In the genomic region with DNA sequence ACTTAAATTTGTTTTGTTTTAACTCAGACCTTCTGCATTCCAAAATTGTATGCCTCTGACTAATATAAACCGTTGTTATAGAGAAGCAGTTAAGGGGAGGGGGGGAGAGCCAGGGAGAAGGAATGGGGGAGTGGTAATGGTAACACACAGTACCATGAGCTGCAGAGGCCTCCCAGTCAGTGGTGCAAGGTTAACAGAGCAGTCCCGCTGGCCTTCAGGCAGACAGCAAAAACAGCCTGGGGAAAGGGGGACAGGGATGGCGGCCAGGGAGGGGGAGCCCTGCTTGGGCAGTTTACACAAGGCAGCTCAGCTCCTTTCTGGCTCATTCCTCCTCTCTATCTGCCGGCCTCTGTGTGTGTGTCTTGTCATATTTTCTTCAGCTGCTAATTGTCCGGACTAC, we compare ENCODE assay signal across 8 mouse cellular contexts.
A peak's percentile ranks its signal among the peaks of the same experiment; 100 is the strongest.
DNase-seq lines count a peak whose midpoint lies in the region; ATAC-seq and TF ChIP-seq lines count a peak whose summit lies in the region.

No protein-coding gene starts in this region.

- H3K27me3 ChIP-seq in forebrain, embryonic 10.5 days (ENCODE audit: poor library complexity, severe bottlenecking), result peaks cover 51% of the 10 kb centered on the region
- H3K27me3 ChIP-seq in forebrain, postnatal 0 days (ENCODE audit: insufficient read depth, low read length), result no peaks in the 10 kb centered on the region
- no peaks in the 10 kb centered on the region for H3K27me3 ChIP-seq in embryonic facial prominence, embryonic 15.5 days
- H3K27me3 ChIP-seq in hindbrain, embryonic 16.5 days (replicated peaks; ENCODE audit: control insufficient read depth, insufficient read depth, low read length), result 0 out of 2 replicates have a peak, but pooled peaks cover 4% of the 10 kb centered on the region
- no peaks in the 10 kb centered on the region for H3K27me3 ChIP-seq in myocyte (ENCODE audit: control insufficient read depth, insufficient read depth, insufficient read length)

- peaks cover 29% of the 10 kb centered on the region for H3K79me2 ChIP-seq in myocyte (ENCODE audit: control insufficient read depth, insufficient read depth)

- H3K9me3 ChIP-seq in forebrain, embryonic 10.5 days, result no peaks in the 10 kb centered on the region
- no peaks in the 10 kb centered on the region for H3K9me3 ChIP-seq in forebrain, postnatal 0 days (ENCODE audit: low read length)
- no peaks in the 10 kb centered on the region for H3K9me3 ChIP-seq in embryonic facial prominence, embryonic 15.5 days (replicated peaks)
- no peaks in the 10 kb centered on the region for H3K9me3 ChIP-seq in hindbrain, embryonic 16.5 days (ENCODE audit: control insufficient read depth, low read length)

- ATAC-seq in forebrain, postnatal 0 days, result no peak
- ATAC-seq in embryonic facial prominence, embryonic 15.5 days (ENCODE audit: insufficient number of reproducible peaks, low FRiP score, low TSS enrichment, low read depth), result peak; percentile 65; the same call in 1 of the 2 replicates
- ATAC-seq in hindbrain, embryonic 16.5 days, result peak; percentile 34; the same call in 1 of the 2 replicates

- no peak overlapping the region for H3K4me2 ChIP-seq in forebrain, postnatal 0 days (ENCODE audit: low read depth)
- H3K4me2 ChIP-seq in embryonic facial prominence, embryonic 15.5 days (replicated peaks), result no peak overlapping the region; the same call in 1 of the 2 replicates
- no peak overlapping the region for H3K4me2 ChIP-seq in hindbrain, embryonic 16.5 days (ENCODE audit: low read length)
- peak overlapping the region; percentile 86 for H3K4me2 ChIP-seq in myocyte (ENCODE audit: low read depth)

- H3K4me1 ChIP-seq in forebrain, embryonic 10.5 days, result peaks cover 33% of the 10 kb centered on the region
- H3K4me1 ChIP-seq in forebrain, postnatal 0 days (ENCODE audit: insufficient read depth), result no peaks in the 10 kb centered on the region
- peaks cover 19% of the 10 kb centered on the region for H3K4me1 ChIP-seq in embryonic facial prominence, embryonic 15.5 days
- H3K4me1 ChIP-seq in hindbrain, embryonic 16.5 days (ENCODE audit: control insufficient read depth, insufficient read depth, low read depth, low read length), result peaks cover 7% of the 10 kb centered on the region

- H3K36me3 ChIP-seq in forebrain, embryonic 10.5 days (replicated peaks), result no peaks in the 10 kb centered on the region
- H3K36me3 ChIP-seq in forebrain, postnatal 0 days (ENCODE audit: insufficient read depth), result no peaks in the 10 kb centered on the region
- no peaks in the 10 kb centered on the region for H3K36me3 ChIP-seq in embryonic facial prominence, embryonic 15.5 days
- H3K36me3 ChIP-seq in hindbrain, embryonic 16.5 days (ENCODE audit: control insufficient read depth, insufficient read depth, low read length), result no peaks in the 10 kb centered on the region
- H3K36me3 ChIP-seq in myocyte (ENCODE audit: control insufficient read depth, insufficient read depth), result no peaks in the 10 kb centered on the region

- no peak overlapping the region for H3ac ChIP-seq in myocyte (ENCODE audit: control insufficient read depth, insufficient read length)

- H3K27ac ChIP-seq in forebrain, embryonic 10.5 days, result peak overlapping the region; percentile 60; the same call in 1 of the 2 replicates
- H3K27ac ChIP-seq in forebrain, postnatal 0 days (ENCODE audit: low read depth, low read length), result no peak overlapping the region
- peak overlapping the region; percentile 44; the same call in 1 of the 2 replicates for H3K27ac ChIP-seq in embryonic facial prominence, embryonic 15.5 days (replicated peaks)
- no peak overlapping the region for H3K27ac ChIP-seq in hindbrain, embryonic 16.5 days (ENCODE audit: low read depth, low read length)

- TF ChIP-seq POLR2A in myocyte (IDR thresholded peaks at IDR 0.05; ENCODE audit: insufficient read length, low read depth), result peak; percentile 20

- no peak overlapping the region for H3K4me3 ChIP-seq in forebrain, embryonic 10.5 days
- no peak overlapping the region for H3K4me3 ChIP-seq in forebrain, postnatal 0 days (ENCODE audit: low read depth, low read length)
- no peak overlapping the region for H3K4me3 ChIP-seq in embryonic facial prominence, embryonic 15.5 days (replicated peaks)
- no peak overlapping the region for H3K4me3 ChIP-seq in hindbrain, embryonic 16.5 days (ENCODE audit: low read length)
- H3K4me3 ChIP-seq in myocyte, result peak overlapping the region; percentile 2

- no peak for TF ChIP-seq CTCF in forebrain, postnatal 0 days (IDR thresholded peaks at IDR 0.05; ENCODE audit: low read depth)

- 13% methylated on average over 5 of the region's 5 CpGs for WGBS in forebrain, embryonic 10.5 days
- WGBS in forebrain, postnatal 0 days, result 22% methylated on average over 5 of the region's 5 CpGs
- WGBS in embryonic facial prominence, embryonic 15.5 days, result 10% methylated on average over 5 of the region's 5 CpGs
- WGBS in hindbrain, embryonic 16.5 days, result 14% methylated on average over 5 of the region's 5 CpGs

- H3K9ac ChIP-seq in forebrain, postnatal 0 days, result no peak overlapping the region
- H3K9ac ChIP-seq in embryonic facial prominence, embryonic 15.5 days, result no peak overlapping the region
- H3K9ac ChIP-seq in hindbrain, embryonic 16.5 days (ENCODE audit: low read depth, low read length), result no peak overlapping the region

- no peak for DNase-seq in forebrain, embryonic 10.5 days (ENCODE audit: extremely low spot score, low spot score)
- DNase-seq in forebrain, postnatal 0 days, result no peak
- peak; percentile 8 for DNase-seq in ES-CJ7 (ENCODE audit: low read depth, low spot score)
- DNase-seq in right cerebral cortex, postnatal 14 days, result no peak
- no peak for DNase-seq in natural killer cell, adult 2 months (ENCODE audit: low spot score in 2 of 2)

TF ChIP-seq in myocyte, 11 proteins besides CTCF, POLR2A, EP300 and RAD21:
- no peak for TF ChIP-seq TCF12 (IDR thresholded peaks at IDR 0.05; ENCODE audit: insufficient read depth, poor library complexity, severe bottlenecking)

Comparison
In these comparisons a context has a peak if more than half of its experiments do, and no peak if none do; other contexts are left out.
1. H3K27ac ChIP-seq: peak in forebrain, embryonic 10.5 days (single experiment) and embryonic facial prominence, embryonic 15.5 days (single experiment); none in forebrain, postnatal 0 days (single experiment) and hindbrain, embryonic 16.5 days (single experiment).